Mouse (Mus musculus): Measurements from ENCODE around the gene Ift57. TPM values are rescaled to one million over a fixed set of nuclear protein-coding genes. Genes with fewer than 3 reads are reported as not detected.

Gene Ift57
- polyA plus RNA-seq, 1 experiment, result 3.9 TPM

GRCm38 (mm10) chr16:49796271-49796670 lies 97.2 kb downstream of the Ift57 start:
- Histone ChIP-seq H3K4me3 (ENCODE audit: control insufficient read depth, insufficient read depth, low read length) (no peak overlapping the region), H3K4me1 (replicated peaks; ENCODE audit: control insufficient read depth, insufficient read depth, low read length) (peaks cover 43% of the 10 kb centered on the region), H3K27ac (ENCODE audit: control insufficient read depth, insufficient read depth, low read length) (peak overlapping the region; percentile 33; the same call in 1 of the 2 replicates), H3K27me3 (ENCODE audit: control insufficient read depth, insufficient read depth, low read length) (no peaks in the 10 kb centered on the region), H3K36me3 (ENCODE audit: control insufficient read depth, insufficient read depth, low read length) (no peaks in the 10 kb centered on the region)
- WGBS, result 85% methylated on average over 2 of the region's 2 CpGs
- DNase-seq, result no peak
- TF ChIP-seq CTCF (IDR thresholded peaks at IDR 0.05; ENCODE audit: borderline replicate concordance, control insufficient read depth, extremely low read depth, insufficient read depth, low read length, poor library complexity), result no peak
- TF ChIP-seq POLR2A (IDR thresholded peaks at IDR 0.05; ENCODE audit: control insufficient read depth, extremely low read depth, insufficient read depth, low read length, poor library complexity), result no peak

GRCm38 (mm10) chr16:49796954-49797353 lies 97.9 kb downstream of the Ift57 start:
- H3K4me1 ChIP-seq (replicated peaks; ENCODE audit: control insufficient read depth, insufficient read depth, low read length), result peaks cover 47% of the 10 kb centered on the region
- H3K27ac ChIP-seq (ENCODE audit: control insufficient read depth, insufficient read depth, low read length), result no peak overlapping the region
- TF ChIP-seq POLR2A (IDR thresholded peaks at IDR 0.05; ENCODE audit: control insufficient read depth, extremely low read depth, insufficient read depth, low read length, poor library complexity) (no peak), CTCF (IDR thresholded peaks at IDR 0.05; ENCODE audit: borderline replicate concordance, control insufficient read depth, extremely low read depth, insufficient read depth, low read length, poor library complexity) (no peak)
- 85% methylated on average over 2 of the region's 2 CpGs for WGBS
- no peaks in the 10 kb centered on the region for H3K27me3 ChIP-seq (ENCODE audit: control insufficient read depth, insufficient read depth, low read length)
- no peak overlapping the region for H3K4me3 ChIP-seq (ENCODE audit: control insufficient read depth, insufficient read depth, low read length)
- H3K36me3 ChIP-seq (ENCODE audit: control insufficient read depth, insufficient read depth, low read length), result no peaks in the 10 kb centered on the region
- no peak for DNase-seq

GRCm38 (mm10) chr16:49798790-49799189 lies 99.8 kb downstream of the Ift57 start:
- peak; percentile 26 for DNase-seq
- Histone ChIP-seq H3K4me1 (replicated peaks; ENCODE audit: control insufficient read depth, insufficient read depth, low read length) (peaks cover 41% of the 10 kb centered on the region), H3K27ac (ENCODE audit: control insufficient read depth, insufficient read depth, low read length) (peak overlapping the region; percentile 72), H3K36me3 (ENCODE audit: control insufficient read depth, insufficient read depth, low read length) (no peaks in the 10 kb centered on the region), H3K27me3 (ENCODE audit: control insufficient read depth, insufficient read depth, low read length) (no peaks in the 10 kb centered on the region), H3K4me3 (ENCODE audit: control insufficient read depth, insufficient read depth, low read length) (no peak overlapping the region)
- WGBS, result 5% methylated on average over 6 of the region's 6 CpGs
- TF ChIP-seq CTCF (IDR thresholded peaks at IDR 0.05; ENCODE audit: borderline replicate concordance, control insufficient read depth, extremely low read depth, insufficient read depth, low read length, poor library complexity), result no peak
- TF ChIP-seq POLR2A (IDR thresholded peaks at IDR 0.05; ENCODE audit: control insufficient read depth, extremely low read depth, insufficient read depth, low read length, poor library complexity), result no peak

DNA sequence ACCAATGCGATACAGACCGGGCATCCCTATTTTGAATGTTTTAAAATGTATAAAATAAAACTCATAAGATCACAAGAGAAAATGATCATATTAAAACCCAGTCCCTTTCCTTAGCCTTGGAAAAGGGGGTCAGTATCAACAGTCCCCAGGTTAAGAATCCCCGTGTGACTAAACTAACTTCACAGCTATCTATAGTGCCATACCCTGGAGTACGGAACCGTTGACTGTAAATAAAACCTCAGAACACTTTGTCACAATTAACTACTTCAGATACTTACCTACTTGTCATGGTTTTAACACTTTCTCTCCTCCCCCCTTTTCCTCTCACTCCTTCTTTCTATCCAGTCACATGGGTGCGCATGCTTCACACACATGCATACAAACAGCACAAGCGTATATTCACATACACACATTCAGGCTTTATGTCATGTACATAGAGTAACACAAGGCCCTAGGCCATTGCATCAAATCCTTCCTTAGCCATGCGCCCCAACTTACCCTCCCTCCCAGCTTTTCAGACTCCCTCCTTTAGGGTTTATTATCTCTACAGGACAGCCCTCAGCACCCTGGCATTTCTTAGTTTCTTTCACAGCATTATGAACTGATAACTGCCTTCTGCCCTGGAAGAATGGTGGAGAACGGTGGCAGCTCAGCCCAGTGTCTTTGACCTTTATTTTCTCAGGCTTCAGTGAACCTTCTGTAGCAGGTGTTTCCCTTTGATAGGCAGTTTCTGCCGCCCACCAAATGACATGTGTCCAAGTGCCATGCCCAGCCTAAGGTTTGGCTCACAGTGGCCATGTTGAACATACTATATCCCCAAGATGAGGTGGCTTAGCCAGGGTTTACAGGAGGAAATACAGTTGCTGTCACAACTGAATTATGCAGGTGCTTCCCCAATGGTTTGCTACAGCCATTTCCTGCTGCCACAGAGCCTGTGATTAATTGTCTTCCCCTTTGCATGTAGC lies 100.8 kb downstream of the Ift57 start, which contains the start of gene Cd47:
Gene Cd47, plus strand, starts transcription at position 937 of the 965 bp plus-strand sequence.
- 27% methylated on average over 10 of the region's 10 CpGs for WGBS
- Histone ChIP-seq H3K36me3 (ENCODE audit: control insufficient read depth, insufficient read depth, low read length) (no peaks in the 10 kb centered on the region), H3K4me1 (replicated peaks; ENCODE audit: control insufficient read depth, insufficient read depth, low read length) (peaks cover 47% of the 10 kb centered on the region), H3K27me3 (ENCODE audit: control insufficient read depth, insufficient read depth, low read length) (no peaks in the 10 kb centered on the region), H3K27ac (ENCODE audit: control insufficient read depth, insufficient read depth, low read length) (peak within 1 kb of the TSS; percentile 96), H3K4me3 (ENCODE audit: control insufficient read depth, insufficient read depth, low read length) (peak within 1 kb of the TSS; percentile 13; the same call in 1 of the 2 replicates)
- DNase-seq, result peak; percentile 34
- TF ChIP-seq POLR2A (IDR thresholded peaks at IDR 0.05; ENCODE audit: control insufficient read depth, extremely low read depth, insufficient read depth, low read length, poor library complexity) (no peak), CTCF (IDR thresholded peaks at IDR 0.05; ENCODE audit: borderline replicate concordance, control insufficient read depth, extremely low read depth, insufficient read depth, low read length, poor library complexity) (no peak)

- H3K4me3 ChIP-seq (ENCODE audit: control insufficient read depth, insufficient read depth, low read length), result peak overlapping the region; percentile 13; the same call in 1 of the 2 replicates
- 33% methylated on average over 5 of the region's 5 CpGs for WGBS
- H3K27ac ChIP-seq (ENCODE audit: control insufficient read depth, insufficient read depth, low read length), result peak overlapping the region; percentile 96
- peaks cover 50% of the 10 kb centered on the region for H3K4me1 ChIP-seq (replicated peaks; ENCODE audit: control insufficient read depth, insufficient read depth, low read length)
- no peak for DNase-seq
- no peaks in the 10 kb centered on the region for H3K27me3 ChIP-seq (ENCODE audit: control insufficient read depth, insufficient read depth, low read length)
- TF ChIP-seq CTCF (IDR thresholded peaks at IDR 0.05; ENCODE audit: borderline replicate concordance, control insufficient read depth, extremely low read depth, insufficient read depth, low read length, poor library complexity), result no peak
- H3K36me3 ChIP-seq (ENCODE audit: control insufficient read depth, insufficient read depth, low read length), result no peaks in the 10 kb centered on the region
These were observed 102.0 kb downstream of the Ift57 start for GRCm38 (mm10) chr16:49800996-49801395.

DNA sequence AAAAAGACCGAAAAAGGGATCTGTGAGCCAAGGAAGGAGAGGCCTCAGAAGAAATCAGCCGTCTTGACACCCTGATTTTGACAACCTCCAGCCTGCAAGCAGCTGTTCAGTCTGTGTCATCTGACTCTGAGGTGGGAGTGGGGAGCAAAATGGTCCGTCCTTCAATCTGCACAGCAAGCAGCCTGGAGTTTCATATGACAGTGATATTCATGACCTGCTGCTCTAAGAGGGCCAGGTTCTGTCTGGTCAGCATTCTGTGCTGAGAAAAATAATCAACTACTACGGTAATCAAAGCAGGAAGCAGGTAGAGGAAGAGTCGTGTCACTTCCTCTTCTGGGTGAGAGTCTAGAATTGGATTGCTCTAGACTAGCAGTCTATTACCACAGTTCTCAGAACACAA lies 102.4 kb downstream of the Ift57 start:
- Histone ChIP-seq H3K4me3 (ENCODE audit: control insufficient read depth, insufficient read depth, low read length) (peak overlapping the region; percentile 13; the same call in 1 of the 2 replicates), H3K27ac (ENCODE audit: control insufficient read depth, insufficient read depth, low read length) (peak overlapping the region; percentile 96), H3K27me3 (ENCODE audit: control insufficient read depth, insufficient read depth, low read length) (no peaks in the 10 kb centered on the region), H3K4me1 (replicated peaks; ENCODE audit: control insufficient read depth, insufficient read depth, low read length) (peaks cover 50% of the 10 kb centered on the region), H3K36me3 (ENCODE audit: control insufficient read depth, insufficient read depth, low read length) (no peaks in the 10 kb centered on the region)
- WGBS, result 6% methylated on average over 5 of the region's 5 CpGs
- TF ChIP-seq POLR2A (IDR thresholded peaks at IDR 0.05; ENCODE audit: control insufficient read depth, extremely low read depth, insufficient read depth, low read length, poor library complexity) (no peak), CTCF (IDR thresholded peaks at IDR 0.05; ENCODE audit: borderline replicate concordance, control insufficient read depth, extremely low read depth, insufficient read depth, low read length, poor library complexity) (no peak)
- peak; percentile 27 for DNase-seq
